Mouse (Mus musculus): ENCODE measurements around the gene Cgnl1.

The Cgnl1 gene

GRCm38 (mm10) chr9:71770991-71771767 is at the start of gene Cgnl1:
Gene Cgnl1, minus strand, starts transcription at chr9:71771602.
- peak; percentile 74 for DNase-seq (ENCODE audit: low spot score)

GRCm38 (mm10) chr9:71818453-71818852 is 47.1 kb upstream of the Cgnl1 start:
- no peak for DNase-seq (ENCODE audit: low spot score)

- no peak for DNase-seq (ENCODE audit: low spot score)
Measured at GRCm38 (mm10) chr9:71816121-71816520, 44.7 kb upstream of the Cgnl1 start.

GRCm38 (mm10) chr9:71813565-71813964 is 42.2 kb upstream of the Cgnl1 start:
- DNase-seq (ENCODE audit: low spot score) = no peak

GRCm38 (mm10) chr9:71812914-71813313 is 41.5 kb upstream of the Cgnl1 start:
- DNase-seq (ENCODE audit: low spot score) = no peak

- DNase-seq (ENCODE audit: low spot score) = no peak
Measured at GRCm38 (mm10) chr9:71812402-71812801, 41.0 kb upstream of the Cgnl1 start.

- DNase-seq (ENCODE audit: low spot score) = no peak
Measured at GRCm38 (mm10) chr9:71811404-71811803, 40.0 kb upstream of the Cgnl1 start.

GRCm38 (mm10) chr9:71810723-71811122 is 39.3 kb upstream of the Cgnl1 start:
- no peak for DNase-seq (ENCODE audit: low spot score)

- DNase-seq (ENCODE audit: low spot score) = no peak
Measured at GRCm38 (mm10) chr9:71808640-71809254, 37.3 kb upstream of the Cgnl1 start.

- DNase-seq (ENCODE audit: low spot score) = no peak
Measured at GRCm38 (mm10) chr9:71807801-71808200, 36.4 kb upstream of the Cgnl1 start.

- peak; percentile 81 for DNase-seq (ENCODE audit: low spot score)
Measured at GRCm38 (mm10) chr9:71806422-71806805, 35.0 kb upstream of the Cgnl1 start.

GRCm38 (mm10) chr9:71805646-71806421 is 34.4 kb upstream of the Cgnl1 start:
- DNase-seq (ENCODE audit: low spot score) = no peak

GRCm38 (mm10) chr9:71804116-71804515 is 32.7 kb upstream of the Cgnl1 start:
- no peak for DNase-seq (ENCODE audit: low spot score)

GRCm38 (mm10) chr9:71803281-71803680 is 31.9 kb upstream of the Cgnl1 start:
- DNase-seq (ENCODE audit: low spot score) = no peak

- no peak for DNase-seq (ENCODE audit: low spot score)
Measured at GRCm38 (mm10) chr9:71799598-71799997, 28.2 kb upstream of the Cgnl1 start.

GRCm38 (mm10) chr9:71798176-71798575 is 26.8 kb upstream of the Cgnl1 start:
- no peak for DNase-seq (ENCODE audit: low spot score)

- DNase-seq (ENCODE audit: low spot score) = no peak
Measured at GRCm38 (mm10) chr9:71777404-71777803, 6.0 kb upstream of the Cgnl1 start.

- DNase-seq (ENCODE audit: low spot score) = no peak
Measured at GRCm38 (mm10) chr9:71776337-71776736, 4.9 kb upstream of the Cgnl1 start.

- DNase-seq (ENCODE audit: low spot score) = no peak
Measured at GRCm38 (mm10) chr9:71773563-71773962, 2.2 kb upstream of the Cgnl1 start.

GRCm38 (mm10) chr9:71772338-71772737 is 936 bp upstream of the Cgnl1 start:
- peak; percentile 69 for DNase-seq (ENCODE audit: low spot score)

GRCm38 (mm10) chr9:71770484-71770883 is 918 bp downstream of the Cgnl1 start:
- DNase-seq (ENCODE audit: low spot score) = no peak

GRCm38 (mm10) chr9:71769701-71770100 is 1.7 kb downstream of the Cgnl1 start:
- no peak for DNase-seq (ENCODE audit: low spot score)

GRCm38 (mm10) chr9:71768119-71768518 is 3.3 kb downstream of the Cgnl1 start:
- peak; percentile 19 for DNase-seq (ENCODE audit: low spot score)
